Mouse (Mus musculus): Measurements from ENCODE around the gene Cmtm3.

Gene Cmtm3

GRCm38 (mm10) chr8:104383296-104383695 is 44.1 kb downstream of the Cmtm3 start:
- DNase-seq (ENCODE audit: low spot score) = no peak

GRCm38 (mm10) chr8:104383977-104384376 is 44.8 kb downstream of the Cmtm3 start:
- DNase-seq (ENCODE audit: low spot score) = no peak

GRCm38 (mm10) chr8:104386693-104387092 is 47.5 kb downstream of the Cmtm3 start:
- DNase-seq (ENCODE audit: low spot score) = no peak

GRCm38 (mm10) chr8:104387501-104387900 is 48.3 kb downstream of the Cmtm3 start:
- no peak for DNase-seq (ENCODE audit: low spot score)

GRCm38 (mm10) chr8:104387980-104388379 is 48.8 kb downstream of the Cmtm3 start:
- no peak for DNase-seq (ENCODE audit: low spot score)

- no peak for DNase-seq (ENCODE audit: low spot score)
These were observed 51.0 kb downstream of the Cmtm3 start for GRCm38 (mm10) chr8:104390245-104390644.

- no peak for DNase-seq (ENCODE audit: low spot score)
These were observed 53.9 kb downstream of the Cmtm3 start for GRCm38 (mm10) chr8:104393139-104393538.

- no peak for DNase-seq (ENCODE audit: low spot score)
These were observed 54.6 kb downstream of the Cmtm3 start for GRCm38 (mm10) chr8:104393767-104394166.

- peak; percentile 62 for DNase-seq (ENCODE audit: low spot score)
These were observed 55.8 kb downstream of the Cmtm3 start for GRCm38 (mm10) chr8:104394801-104395702.

GRCm38 (mm10) chr8:104395703-104396357 is 56.6 kb downstream of the Cmtm3 start, which contains the start of gene Cmtm4:
Gene Cmtm4 (minus strand): TSS chr8:104395807.
- peak; percentile 79 for DNase-seq (ENCODE audit: low spot score)

Measured in testis, postnatal 14 days (tissue).